8 mouse cellular contexts compared by ENCODE assay signal in the genomic region with DNA sequence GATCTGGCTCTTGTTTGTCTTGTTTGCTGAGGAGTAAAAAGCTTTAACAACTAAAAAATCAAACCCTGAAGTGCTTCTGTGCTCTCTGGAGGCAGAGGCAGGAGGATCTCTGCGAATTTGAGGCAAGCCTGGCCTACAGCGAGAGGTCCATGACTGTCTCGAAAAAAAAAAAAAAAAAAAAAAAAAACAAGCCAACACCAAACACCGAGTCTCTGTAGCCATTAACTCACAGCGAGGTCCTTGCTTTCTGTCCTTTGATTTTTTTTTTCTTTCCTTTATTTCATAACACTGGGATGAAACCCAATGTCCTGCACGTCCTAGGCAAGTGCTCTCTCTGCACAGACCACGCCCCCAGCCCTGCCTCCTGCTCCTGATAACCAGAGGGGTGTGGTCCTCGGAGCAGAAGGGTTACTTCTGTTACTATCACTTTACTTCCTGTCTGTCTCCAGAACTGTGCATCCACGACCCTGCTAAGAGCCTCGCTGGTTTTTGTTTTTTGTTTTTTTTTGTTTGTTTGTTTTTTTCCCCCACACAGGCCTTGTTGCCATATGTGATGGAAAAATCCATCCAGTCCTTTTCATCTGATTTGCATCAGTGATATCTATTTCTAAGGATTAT. TPM values are rescaled to one million over a fixed set of nuclear protein-coding genes. Genes with fewer than 3 reads are reported as not detected.
DNase-seq lines count a peak whose midpoint lies in the region; ATAC-seq and TF ChIP-seq lines count a peak whose summit lies in the region.

No protein-coding gene starts in this region.

- no peaks in the 10 kb centered on the region for H3K27me3 ChIP-seq in thymus, adult 2 months (ENCODE audit: control insufficient read depth, insufficient read depth, low read length)
- no peaks in the 10 kb centered on the region for H3K27me3 ChIP-seq in liver, embryonic 12.5 days (replicated peaks)
- H3K27me3 ChIP-seq in forebrain, embryonic 12.5 days: no peaks in the 10 kb centered on the region
- no peaks in the 10 kb centered on the region for H3K27me3 ChIP-seq in hindbrain, embryonic 12.5 days

- H3K9ac ChIP-seq in liver, embryonic 12.5 days: peak overlapping the region; percentile 66
- no peak overlapping the region for H3K9ac ChIP-seq in forebrain, embryonic 12.5 days
- H3K9ac ChIP-seq in hindbrain, embryonic 12.5 days: no peak overlapping the region

- no peak overlapping the region for H3K4me3 ChIP-seq in thymus, adult 2 months (ENCODE audit: control insufficient read depth, insufficient read depth, low read length)
- H3K4me3 ChIP-seq in liver, embryonic 12.5 days: peak overlapping the region; percentile 35
- no peak overlapping the region for H3K4me3 ChIP-seq in forebrain, embryonic 12.5 days (replicated peaks)
- no peak overlapping the region for H3K4me3 ChIP-seq in hindbrain, embryonic 12.5 days

- H3K36me3 ChIP-seq in thymus, adult 2 months (ENCODE audit: control insufficient read depth, insufficient read depth, low read length): no peaks in the 10 kb centered on the region
- no peaks in the 10 kb centered on the region for H3K36me3 ChIP-seq in liver, embryonic 12.5 days
- no peaks in the 10 kb centered on the region for H3K36me3 ChIP-seq in forebrain, embryonic 12.5 days (replicated peaks)
- no peaks in the 10 kb centered on the region for H3K36me3 ChIP-seq in hindbrain, embryonic 12.5 days

- peak; percentile 88 for ATAC-seq in liver, embryonic 12.5 days
- no peak for ATAC-seq in forebrain, embryonic 12.5 days (ENCODE audit: low FRiP score)
- ATAC-seq in hindbrain, embryonic 12.5 days (ENCODE audit: low FRiP score): no peak

- peak overlapping the region; percentile 63 for H3K4me2 ChIP-seq in liver, embryonic 12.5 days
- H3K4me2 ChIP-seq in forebrain, embryonic 12.5 days: no peak overlapping the region
- no peak overlapping the region for H3K4me2 ChIP-seq in hindbrain, embryonic 12.5 days (replicated peaks)

- H3K27ac ChIP-seq in thymus, adult 2 months (ENCODE audit: control insufficient read depth, insufficient read depth, low read length): no peak overlapping the region
- H3K27ac ChIP-seq in liver, embryonic 12.5 days: peak overlapping the region; percentile 98
- H3K27ac ChIP-seq in forebrain, embryonic 12.5 days: no peak overlapping the region
- H3K27ac ChIP-seq in hindbrain, embryonic 12.5 days: no peak overlapping the region

- TF ChIP-seq CTCF in thymus, adult 2 months (IDR thresholded peaks at IDR 0.05; ENCODE audit: borderline replicate concordance, control insufficient read depth, extremely low read depth, insufficient read depth, low read length, poor library complexity): no peak

- TF ChIP-seq POLR2A in thymus, adult 2 months (IDR thresholded peaks at IDR 0.05; ENCODE audit: control insufficient read depth, extremely low read depth, insufficient read depth, low read length, poor library complexity): no peak

- no peaks in the 10 kb centered on the region for H3K9me3 ChIP-seq in liver, embryonic 12.5 days (replicated peaks)
- no peaks in the 10 kb centered on the region for H3K9me3 ChIP-seq in forebrain, embryonic 12.5 days
- no peaks in the 10 kb centered on the region for H3K9me3 ChIP-seq in hindbrain, embryonic 12.5 days (replicated peaks)

- peak; percentile 23 for DNase-seq in thymus, adult 2 months
- DNase-seq in thymus, postnatal 10 days (ENCODE audit: low spot score in 2 of 2): no peak
- DNase-seq in heart, adult 11 months: peak; percentile 96
- peak; percentile 90 to 92 for DNase-seq in spleen, postnatal 4 days (ENCODE audit: low spot score in 2 of 2)
- no peak for DNase-seq in layer of hippocampus, adult 11-12 months (ENCODE audit: low spot score)

- 55% methylated on average over 10 of the region's 10 CpGs for WGBS in thymus, adult 2 months
- WGBS in liver, embryonic 12.5 days (ENCODE audit: insufficient replicate concordance): 40% methylated on average over 10 of the region's 10 CpGs
- 85% methylated on average over 10 of the region's 10 CpGs for WGBS in forebrain, embryonic 12.5 days
- WGBS in hindbrain, embryonic 12.5 days: 83% methylated on average over 10 of the region's 10 CpGs

- peaks cover 9% of the 10 kb centered on the region for H3K4me1 ChIP-seq in thymus, adult 2 months (replicated peaks; ENCODE audit: control insufficient read depth, insufficient read depth, low read length)
- H3K4me1 ChIP-seq in liver, embryonic 12.5 days: peaks cover 69% of the 10 kb centered on the region
- H3K4me1 ChIP-seq in forebrain, embryonic 12.5 days: no peaks in the 10 kb centered on the region
- H3K4me1 ChIP-seq in hindbrain, embryonic 12.5 days: 0 out of 2 replicates have a peak, but pooled peaks cover 4% of the 10 kb centered on the region

RNA-seq across cellular contexts. Expression of gene Prdm10, which starts 28.0 kb away (rescaled TPM):
- 21.8 and 27.3 TPM in 2 replicates for polyA plus RNA-seq in thymus, adult 2 months (2012; rRNA removed)
- polyA plus RNA-seq in liver, embryonic 12.5 days (2016; fragmentation: Nextera tagmentation; extraction: Ambion mirVana): 4.1 and 4.7 TPM in 2 replicates
- 10.7 and 11.0 TPM in 2 replicates for polyA plus RNA-seq in forebrain, embryonic 12.5 days (2016; fragmentation: Nextera tagmentation; extraction: Ambion mirVana)
- 8.7 and 9.1 TPM in 2 replicates for polyA plus RNA-seq in hindbrain, embryonic 12.5 days (2016; fragmentation: Nextera tagmentation; extraction: Ambion mirVana)

RNA-seq across cellular contexts. Expression of gene Aplp2, which starts 40.7 kb away (rescaled TPM):
- 163 and 188 TPM in 2 replicates for polyA plus RNA-seq in thymus, adult 2 months (2012; rRNA removed)
- polyA plus RNA-seq in liver, embryonic 12.5 days (2016; fragmentation: Nextera tagmentation; extraction: Ambion mirVana): 210 and 212 TPM in 2 replicates
- polyA plus RNA-seq in forebrain, embryonic 12.5 days (2016; fragmentation: Nextera tagmentation; extraction: Ambion mirVana): 213 and 223 TPM in 2 replicates
- polyA plus RNA-seq in hindbrain, embryonic 12.5 days (2016; fragmentation: Nextera tagmentation; extraction: Ambion mirVana): 289 and 297 TPM in 2 replicates

Comparison
In these comparisons a context has a peak if more than half of its experiments do, and no peak if none do; other contexts are left out.
1. DNase-seq: peak in thymus, adult 2 months (single experiment), heart, adult 11 months (single experiment) and spleen, postnatal 4 days (2 of 2); none in thymus, postnatal 10 days (0 of 2) and layer of hippocampus, adult 11-12 months (single experiment).